Mouse (Mus musculus): ENCODE results near the gene Mcat.

The Mcat gene

DNA sequence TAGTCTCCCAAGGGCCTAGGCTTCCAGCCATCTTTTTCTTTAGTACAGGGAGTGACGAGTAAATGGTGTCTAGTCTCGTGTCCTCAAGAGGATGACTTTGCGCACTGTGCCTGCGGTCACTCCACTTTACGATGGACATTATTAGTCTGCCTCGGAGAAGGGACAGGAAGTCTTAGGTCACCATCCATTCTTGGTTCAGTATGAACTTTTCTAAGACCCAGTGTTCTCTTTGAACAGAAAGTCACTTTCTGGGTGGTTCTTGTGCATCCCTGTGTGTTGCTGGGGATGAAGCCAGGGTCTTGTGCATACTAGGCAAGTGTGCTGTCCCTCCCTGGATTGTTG is 27.7 kb downstream of the Mcat start:
- DNase-seq (ENCODE audit: low spot score) = no peak

DNA sequence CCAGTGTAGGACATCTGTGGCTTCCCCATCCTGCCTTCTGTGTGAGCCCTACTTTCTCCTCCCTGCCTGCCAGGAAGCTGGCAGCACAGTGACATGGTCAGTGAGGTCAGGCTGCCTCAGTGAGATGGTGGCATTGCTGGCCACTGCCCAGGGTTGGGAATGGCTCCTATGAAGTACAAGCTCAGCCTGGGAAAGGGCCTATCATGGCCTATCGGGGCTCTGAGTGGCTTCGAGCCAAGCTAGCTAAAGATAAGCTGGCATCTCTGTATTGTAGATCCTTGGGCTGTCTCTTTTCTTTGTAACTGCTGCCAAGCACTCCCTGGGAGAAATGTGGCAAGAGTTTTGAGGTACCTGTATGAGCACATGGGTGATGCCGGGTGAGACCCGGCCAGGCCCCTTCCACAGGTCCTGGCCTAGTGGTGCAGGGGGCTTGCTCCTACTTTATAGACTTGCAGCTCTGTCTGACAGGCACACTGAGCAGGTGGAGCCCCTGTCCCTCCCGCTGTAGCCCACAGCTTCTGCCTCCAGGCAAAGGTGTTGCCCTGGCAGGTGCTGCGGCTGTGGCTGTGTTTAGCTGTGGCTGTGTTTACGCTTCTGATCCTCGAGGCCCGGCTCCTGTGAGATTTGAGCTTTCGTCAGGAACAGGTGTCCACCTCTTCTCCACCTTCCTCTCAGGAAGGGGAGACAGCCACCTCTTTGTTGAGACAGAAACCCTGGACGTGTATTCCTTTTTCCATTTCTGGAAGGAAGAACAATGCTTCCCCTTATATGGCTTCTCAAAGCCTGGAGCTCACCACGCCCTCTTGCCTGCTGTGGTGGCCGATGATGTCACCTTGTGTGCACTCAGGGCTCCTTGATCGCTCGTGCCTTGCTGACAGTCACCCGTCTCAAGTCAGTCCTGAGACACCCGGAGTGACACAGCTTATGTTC is 28.4 kb downstream of the Mcat start:
- DNase-seq (ENCODE audit: low spot score) = peak; percentile 63

DNA sequence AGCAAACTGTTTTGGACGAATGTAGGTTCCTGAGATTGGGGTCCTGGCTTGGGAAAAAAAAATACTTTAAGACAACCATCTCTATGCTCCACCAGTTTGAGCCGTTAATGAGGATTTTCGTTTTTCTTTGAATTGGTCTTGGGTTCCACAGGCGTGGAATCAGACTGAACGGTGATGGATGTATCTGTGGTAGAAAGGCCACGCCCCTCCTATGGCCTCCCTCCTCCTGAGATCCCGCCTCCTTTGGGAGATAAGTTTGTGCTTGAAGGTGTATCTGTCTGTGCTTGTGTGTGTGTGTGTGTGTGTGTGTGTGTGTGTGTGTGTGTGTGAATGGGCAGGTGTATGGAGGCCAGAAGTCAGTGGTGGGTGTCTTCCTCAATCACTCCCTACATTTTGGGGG is 31.0 kb downstream of the Mcat start:
- DNase-seq (ENCODE audit: low spot score) = no peak

DNA sequence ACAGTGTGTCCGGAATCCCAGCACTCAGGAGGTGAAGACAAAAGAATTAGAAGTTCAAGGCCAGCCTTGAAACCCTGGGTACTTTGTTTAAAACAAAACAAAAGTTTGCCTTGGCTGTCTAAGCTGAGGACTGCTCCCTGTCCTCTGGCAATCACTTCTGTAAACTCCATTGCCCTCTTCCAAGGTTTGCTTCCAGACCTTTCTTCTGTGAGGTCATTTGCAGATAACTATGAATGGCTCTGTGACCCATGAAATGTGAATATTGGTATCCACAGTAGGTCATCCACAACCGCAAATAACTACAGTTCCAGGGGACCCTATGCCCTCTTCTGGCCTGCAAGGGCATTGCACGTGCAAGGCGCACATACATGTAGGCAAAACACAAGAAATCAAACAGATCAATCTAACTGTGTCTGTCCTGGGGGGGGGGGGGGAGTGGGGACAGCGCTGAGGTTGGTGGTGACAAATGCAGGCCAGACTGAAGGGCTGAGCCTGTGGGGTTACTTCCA is 31.6 kb downstream of the Mcat start:
- DNase-seq (ENCODE audit: low spot score) = no peak

DNA sequence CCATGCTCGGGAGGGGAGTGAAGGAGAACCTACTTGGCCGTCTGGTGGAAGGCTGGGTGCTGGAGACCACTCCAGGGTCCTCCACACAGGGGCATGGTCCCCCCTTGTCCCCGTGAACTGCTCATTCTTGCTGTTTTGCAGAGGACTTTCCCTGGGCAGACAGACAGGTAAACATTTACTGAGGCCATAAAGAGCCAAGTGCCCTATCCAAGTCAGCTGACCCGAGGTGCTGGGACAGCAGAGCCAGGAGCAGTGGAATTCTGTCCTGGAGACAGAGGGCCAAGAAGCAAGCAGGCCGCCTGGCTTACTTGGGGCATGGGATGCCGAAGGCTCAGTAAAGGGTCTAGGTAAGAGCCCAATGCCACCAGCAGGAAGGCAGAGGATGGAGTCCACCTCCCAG is 32.9 kb downstream of the Mcat start:
- no peak for DNase-seq (ENCODE audit: low spot score)

DNA sequence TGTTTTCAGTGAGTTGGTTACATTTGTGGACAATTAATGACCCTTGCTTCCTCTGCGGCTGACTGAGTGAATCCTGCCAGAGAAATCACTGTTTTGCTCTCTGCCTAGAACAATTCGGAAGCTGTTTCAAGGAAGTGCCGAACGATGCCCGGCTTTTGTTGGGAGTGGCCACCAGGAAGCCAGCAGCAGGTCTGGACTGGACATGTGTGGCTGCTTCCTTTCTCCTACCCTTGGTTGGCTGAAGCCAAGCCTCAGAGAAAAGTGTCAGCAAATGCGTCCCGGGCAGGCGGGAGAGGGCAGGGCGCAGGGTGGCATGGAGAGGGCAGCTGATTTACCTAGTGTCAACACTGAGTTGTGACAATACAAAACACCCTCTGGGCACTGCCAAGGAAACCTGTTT is 33.4 kb downstream of the Mcat start:
- DNase-seq (ENCODE audit: low spot score) = no peak

DNA sequence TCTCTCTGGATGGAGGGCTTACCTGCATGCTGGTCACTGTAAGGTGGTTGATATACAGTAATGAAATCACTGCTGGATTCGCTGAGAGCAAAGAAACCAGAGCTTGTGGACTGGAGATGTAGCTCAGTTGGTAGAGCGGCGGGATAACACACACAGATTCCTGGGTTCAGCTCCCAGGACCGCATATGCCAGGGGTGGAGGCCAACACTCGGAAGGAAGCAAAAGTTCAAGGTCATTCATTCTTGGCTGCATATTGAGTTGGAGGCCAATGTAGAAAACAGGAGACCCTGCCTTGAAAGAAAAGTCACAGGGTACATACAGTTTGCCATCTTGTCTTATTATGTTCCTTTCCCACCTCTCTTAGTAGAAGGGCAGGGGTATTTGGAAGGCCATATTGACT is 33.8 kb downstream of the Mcat start:
- no peak for DNase-seq (ENCODE audit: low spot score)

DNA sequence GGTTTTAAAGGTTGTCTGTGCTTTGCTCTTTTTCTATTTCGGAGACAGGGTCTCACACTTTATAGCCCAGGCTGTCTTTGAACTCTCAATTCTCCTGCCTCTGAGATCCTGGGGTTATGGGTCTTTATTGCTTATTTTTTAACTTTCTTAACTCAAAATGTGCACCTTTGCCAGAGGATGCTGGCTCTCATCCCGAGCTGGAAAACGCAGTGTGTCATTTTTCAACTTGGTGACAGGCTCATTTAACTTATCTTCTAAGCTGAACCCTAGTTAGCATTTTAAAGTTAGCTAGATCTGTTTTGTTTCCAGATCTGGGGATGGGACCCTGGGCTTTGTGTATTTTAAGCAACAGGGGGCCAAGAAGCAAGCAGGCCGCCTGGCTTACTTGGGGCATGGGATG is 34.7 kb downstream of the Mcat start:
- DNase-seq (ENCODE audit: low spot score) = no peak

DNA sequence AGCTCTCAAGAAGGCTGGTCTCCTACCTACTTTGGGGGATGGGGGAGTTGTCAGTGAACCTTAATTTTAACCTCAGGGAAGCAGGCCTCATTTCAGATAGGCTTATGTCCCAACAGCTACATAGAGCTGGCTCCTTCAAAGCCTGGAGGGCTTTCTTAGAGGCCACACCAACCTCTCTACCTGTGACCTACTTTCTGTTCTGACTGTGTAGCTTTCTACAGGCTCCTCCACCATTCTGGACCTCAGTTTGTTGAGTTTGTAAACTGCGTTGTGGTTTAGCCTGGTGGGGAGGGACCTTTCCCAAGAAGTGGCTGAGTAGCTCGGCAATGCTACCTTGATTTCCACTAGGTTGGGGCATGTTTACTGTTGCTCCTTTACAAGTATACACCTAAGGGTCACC is 35.8 kb downstream of the Mcat start:
- no peak for DNase-seq (ENCODE audit: low spot score)

DNA sequence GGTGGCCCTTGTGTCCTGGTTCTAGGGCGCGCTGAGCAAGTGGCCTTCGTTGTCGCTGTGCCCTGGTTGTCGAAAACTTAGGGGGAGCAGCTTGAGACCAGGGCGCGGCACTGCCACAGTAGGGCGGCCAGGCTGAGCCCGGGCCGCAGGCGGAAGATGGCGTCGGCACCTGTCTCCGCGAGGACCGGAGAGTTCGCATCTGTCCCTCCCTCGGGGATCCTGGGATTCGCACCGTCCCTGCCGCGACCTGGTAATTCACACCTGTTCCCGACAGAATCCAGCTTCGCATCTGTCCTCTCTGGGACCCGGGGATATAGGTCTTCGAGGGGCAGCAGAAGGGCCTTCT is 36.5 kb downstream of the Mcat start:
- no peak for DNase-seq (ENCODE audit: low spot score)

DNA sequence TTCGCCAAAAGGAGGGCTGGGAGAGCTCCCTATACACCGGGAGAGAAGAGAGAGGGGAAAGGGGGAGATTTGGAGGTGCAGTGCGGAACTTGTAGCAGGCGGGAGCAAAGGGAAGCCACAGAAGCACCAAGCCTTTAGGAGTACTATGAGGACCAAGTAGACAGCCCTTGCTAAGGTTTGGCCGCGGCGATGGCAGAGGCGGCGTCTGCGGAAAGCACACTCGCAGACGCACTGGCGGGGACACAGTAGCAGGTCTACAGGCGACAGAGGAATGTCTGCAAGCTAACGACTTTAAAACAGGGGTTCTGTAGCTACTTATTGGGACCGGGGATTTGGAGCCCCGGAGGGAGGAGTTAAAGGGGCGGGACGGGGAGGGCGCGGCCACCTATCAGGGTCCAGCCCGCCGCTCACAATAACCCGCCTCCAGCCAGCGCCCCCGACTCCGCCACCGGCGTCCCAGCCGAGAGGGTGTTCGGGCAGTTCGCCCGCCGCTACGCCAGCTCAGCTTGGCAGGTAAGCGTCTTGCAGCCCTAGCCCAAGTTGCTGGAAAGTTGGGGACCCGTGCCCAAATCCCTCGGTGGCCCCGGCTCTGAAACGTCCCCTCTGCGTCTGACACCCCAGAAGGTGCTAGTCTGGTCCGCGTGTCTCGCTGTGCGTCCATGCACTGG is 37.0 kb downstream of the Mcat start, which contains the start of gene Bik:
Gene Bik, plus strand, starts transcription at position 439 of the 668 bp plus-strand sequence.
- DNase-seq (ENCODE audit: low spot score) = peak; percentile 33

DNA sequence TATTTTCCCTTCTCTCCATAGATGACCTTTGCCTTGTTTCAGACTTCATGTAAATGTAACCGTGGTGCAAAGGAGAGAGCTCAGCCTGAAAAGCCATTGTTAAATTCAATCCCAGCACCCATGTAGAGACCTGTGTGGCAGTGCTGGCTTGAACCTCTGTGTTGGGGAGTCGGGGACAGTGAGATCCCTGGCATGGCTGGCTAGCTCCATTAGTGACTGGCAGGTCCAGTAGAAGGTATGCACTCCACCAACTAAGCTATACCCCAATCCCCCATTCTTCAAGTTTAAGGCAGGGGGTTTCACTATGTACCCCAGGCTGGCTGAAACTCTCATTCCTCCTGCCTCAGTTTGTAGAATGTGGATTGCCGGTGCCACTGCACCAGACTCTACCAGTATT is 39.3 kb downstream of the Mcat start:
- no peak for DNase-seq (ENCODE audit: low spot score)

DNA sequence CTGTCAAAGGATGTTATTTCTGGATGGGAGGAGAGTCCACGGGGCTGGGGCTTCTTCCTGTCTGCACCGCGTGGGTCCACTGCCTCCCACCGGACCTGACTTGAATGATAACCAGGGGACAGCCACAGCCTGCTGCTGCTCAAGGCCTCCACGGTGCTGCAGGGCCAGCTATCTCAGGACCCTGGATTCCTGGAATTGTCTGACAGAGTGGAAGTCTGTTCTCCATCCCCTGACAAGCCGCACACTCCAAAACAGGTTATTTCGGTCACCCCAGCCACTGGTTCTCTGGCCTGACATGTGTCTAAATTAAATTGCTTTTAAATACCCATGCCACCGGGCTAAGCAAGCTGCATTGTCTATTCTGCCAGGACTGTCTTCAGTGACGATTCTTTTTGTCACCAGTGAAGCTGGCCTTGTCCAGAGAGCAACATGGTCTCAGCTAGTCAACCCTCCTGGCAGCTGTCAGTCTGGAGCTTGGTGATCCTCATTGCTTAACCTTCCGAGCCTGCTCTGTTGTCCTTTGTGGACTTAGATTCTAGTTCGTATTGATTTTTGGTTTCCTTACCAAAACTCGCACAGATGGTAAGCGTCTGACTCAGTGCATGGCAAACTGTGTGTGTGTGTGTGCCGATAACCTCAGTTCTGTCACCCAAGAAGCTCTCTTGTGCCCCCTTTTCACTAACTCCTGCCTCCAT is 39.8 kb downstream of the Mcat start:
- DNase-seq (ENCODE audit: low spot score) = no peak

DNA sequence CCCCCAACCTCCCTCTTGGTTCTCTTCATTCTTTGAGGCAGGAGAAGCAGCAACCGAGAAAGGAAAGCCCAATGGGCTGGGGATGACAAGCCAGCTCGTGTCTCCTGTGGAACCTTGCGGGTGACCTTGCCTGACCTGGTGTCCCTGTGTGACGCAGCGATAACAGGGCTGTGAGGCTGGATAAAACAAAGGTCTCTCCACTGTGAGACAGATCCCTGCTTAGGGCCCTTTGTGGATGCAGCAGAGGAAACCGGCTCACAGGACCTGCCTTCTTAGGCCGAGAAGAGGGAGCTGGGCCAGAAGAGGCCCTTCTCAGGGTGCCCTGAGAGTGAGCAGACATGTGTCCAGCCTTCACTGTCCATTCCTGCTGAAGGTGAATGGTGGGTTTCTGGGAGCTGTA is 40.4 kb downstream of the Mcat start:
- DNase-seq (ENCODE audit: low spot score) = no peak

DNA sequence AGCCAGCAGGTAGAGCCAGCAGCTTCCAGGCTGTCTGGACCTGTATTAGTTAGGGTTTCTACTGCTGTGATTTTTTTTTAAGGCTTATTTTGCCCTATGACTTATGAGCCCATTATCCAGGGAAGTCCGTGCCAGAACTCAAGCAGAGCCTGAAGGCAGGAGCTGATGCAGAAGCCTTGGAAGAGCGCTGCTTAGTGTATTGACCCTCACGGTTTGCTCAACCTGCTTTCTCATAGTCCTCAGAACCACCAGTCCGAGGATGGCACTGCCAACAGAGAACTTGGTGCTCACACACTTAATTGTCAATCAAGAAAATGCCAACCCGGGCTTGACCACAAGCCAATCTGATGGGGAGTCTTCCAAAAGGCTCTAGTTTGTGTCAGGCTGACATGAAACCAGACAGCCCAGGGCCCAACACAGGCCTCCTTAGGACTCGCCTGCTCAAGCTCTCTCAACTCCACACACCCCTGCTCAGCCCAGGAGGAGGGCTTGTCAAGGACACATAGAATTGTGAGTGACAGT is 42.7 kb downstream of the Mcat start:
- peak; percentile 60 for DNase-seq (ENCODE audit: low spot score)

DNA sequence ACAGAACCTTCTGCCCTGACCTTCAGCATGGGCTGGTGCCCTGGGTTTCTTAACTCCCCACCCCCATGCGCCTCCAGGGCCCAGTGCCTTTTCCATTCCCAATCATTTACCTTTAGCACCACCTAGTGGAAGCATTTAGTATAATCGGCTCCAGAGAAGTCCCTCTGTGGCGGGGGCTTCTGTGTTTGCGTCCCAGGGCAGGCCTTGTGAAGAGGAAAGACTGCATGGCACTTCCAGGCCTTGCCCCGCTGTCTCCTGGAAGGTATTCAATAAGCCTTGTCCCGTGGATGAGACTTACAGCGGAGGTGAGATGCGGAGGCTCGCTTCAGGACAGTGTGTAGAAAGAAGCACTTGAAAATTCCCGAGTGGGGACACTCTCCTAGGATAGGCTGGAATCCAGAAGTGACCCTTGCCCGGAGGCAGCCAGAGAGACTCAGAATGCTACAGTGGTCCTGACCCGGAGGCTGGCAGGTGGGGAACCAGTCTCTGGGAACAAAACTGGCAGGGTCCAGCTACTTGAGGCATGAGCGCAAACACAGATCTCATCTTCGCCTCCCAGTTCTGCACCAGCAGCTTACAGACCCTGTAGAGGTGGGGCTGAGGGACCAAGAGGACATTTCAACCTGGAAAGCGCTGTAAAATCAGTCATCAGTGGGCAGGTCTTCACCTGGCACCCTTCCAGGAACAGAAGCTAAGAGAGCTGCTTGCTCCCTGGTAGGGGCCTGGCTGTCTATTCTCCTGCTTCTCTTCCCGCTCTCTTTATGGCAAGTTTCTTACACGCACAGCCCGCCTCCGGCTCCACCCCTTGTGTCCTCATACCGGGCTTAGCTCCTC is 45.2 kb downstream of the Mcat start:
- DNase-seq (ENCODE audit: low spot score) = peak; percentile 89

DNA sequence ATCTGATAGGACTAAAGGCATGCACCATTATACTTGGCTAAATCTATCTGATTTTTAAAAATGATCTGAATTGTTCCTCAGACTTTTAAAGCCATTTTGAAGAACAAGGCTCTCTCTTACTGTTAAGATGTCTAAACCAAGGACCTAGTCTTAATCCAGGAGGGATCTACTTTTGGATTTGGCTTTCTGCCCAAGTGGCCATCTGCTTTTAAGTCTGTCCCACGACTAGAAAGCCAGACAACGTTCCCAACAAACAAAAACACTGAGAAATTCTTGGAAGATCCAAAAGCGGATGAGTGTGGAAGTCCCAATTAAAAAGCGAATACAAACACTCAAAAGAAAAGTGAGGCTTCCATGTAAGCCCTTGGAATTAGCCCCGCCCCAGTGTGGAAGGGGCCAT is 48.6 kb downstream of the Mcat start:
- peak; percentile 50 for DNase-seq (ENCODE audit: low spot score)

DNA sequence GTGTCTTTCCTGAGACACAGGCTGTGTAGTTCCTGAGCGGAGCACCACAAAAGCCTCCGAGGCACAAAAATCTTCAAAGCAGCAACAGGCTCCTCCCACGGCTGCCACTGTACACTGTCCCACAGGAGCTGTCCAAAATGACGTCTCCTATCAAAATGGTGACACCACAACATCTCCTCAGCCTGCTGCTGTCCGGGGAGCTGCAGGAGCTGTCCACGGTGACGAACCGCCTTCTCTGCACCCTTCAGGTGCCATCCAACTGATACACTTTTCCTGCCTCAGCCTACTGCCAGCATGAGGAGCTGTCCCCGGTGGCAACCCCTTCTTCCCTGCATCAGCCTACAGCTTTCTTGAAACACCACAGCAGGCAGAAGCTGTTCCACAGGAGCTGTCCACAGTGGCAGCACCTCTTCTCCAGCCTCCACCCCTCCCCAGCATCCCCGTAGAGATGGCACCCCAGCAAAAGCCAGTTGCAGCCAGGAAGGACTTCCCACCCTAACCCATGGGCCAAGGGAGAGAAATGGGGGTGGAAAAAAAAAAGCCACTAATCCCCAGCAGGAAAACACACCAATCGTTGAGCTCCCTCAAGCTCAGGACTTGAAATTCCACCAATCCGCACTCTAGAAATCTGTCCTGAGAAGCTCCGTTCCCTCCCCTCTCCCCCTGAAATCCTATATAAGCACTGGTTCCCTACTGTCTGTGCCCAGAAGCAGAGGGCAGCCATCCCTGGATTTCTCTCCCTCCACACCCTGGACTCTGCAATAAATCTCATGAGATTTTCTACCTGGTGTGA is 50.9 kb downstream of the Mcat start:
- DNase-seq (ENCODE audit: low spot score) = no peak

DNA sequence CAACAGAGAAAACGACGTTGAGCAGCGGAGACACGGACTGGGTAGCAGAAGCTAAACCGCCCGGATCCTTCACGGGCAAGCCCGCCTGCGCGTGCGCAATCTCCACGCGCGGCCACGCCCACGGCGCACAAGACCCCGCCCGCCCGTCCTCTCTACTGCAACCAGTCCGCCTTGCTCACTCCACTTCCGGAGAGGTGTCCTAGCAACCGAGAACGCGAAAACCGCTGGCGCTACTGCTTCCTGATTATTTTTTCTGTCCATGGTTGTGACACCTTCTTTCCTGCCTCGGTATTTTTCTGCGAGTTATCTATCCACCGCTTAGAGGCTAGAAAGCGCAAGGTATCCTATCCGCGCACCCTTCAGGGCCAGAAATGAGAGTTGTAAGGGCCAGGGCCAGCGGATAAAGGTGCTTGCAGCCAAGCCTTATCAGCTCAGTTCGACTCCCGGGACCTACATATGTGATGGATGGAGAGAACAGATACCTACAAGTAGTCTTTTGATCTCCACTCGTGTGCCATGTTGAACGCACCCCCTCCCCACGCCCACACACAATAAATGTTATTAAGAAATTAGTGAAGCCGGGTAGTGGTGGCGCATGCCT is 52.7 kb downstream of the Mcat start, which contains the start of gene Ttll1:
Gene Ttll1, minus strand, starts transcription at position 89 of the 601 bp plus-strand sequence.
- peak; percentile 98 for DNase-seq (ENCODE audit: low spot score)
